Mouse (Mus musculus): Measurements from ENCODE around the gene Ulk4.

Gene Ulk4

GRCm38 (mm10) chr9:121107643-121108042 is 169.4 kb downstream of the Ulk4 start:
- DNase-seq (ENCODE audit: low spot score), result peak; percentile 16

DNA sequence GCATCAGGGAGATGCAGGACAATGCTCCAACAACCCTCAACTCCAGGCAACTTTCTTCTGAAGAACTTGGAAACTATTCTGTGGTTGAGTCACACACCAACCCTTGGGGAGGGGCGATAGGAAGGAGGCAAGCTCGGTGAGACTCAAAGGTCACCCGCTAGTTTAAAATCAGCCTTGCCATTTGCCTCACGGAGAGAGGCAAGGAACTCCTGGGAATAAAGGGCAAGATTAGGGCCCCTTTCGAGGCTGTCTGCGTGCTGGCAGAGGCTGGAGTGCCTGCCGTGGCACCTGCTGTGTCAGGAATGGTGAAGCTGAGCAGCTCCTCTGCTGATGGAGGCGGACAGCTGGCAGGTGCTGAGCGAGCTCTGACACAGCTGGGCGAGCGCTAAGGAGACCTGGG is 169.9 kb downstream of the Ulk4 start:
- no peak for DNase-seq (ENCODE audit: low spot score)

DNA sequence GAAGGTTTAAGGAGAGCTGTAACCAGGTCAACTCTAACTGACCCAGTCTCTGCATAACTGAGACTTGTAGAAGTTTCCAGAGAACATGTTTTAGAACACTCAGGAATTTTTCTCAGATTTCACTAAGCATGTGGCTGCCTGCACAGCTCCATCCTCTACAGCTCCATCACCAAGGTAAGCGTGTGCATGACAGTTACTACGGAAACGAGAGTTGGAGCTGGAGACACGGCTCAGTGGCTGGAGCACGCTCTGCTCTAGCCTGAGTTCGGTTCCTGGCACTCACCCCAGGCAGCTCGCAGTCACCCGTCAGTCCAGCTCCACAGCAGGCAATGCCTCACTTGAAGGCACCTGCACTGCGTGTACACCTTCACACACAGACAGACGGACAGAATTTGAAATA is 175.5 kb downstream of the Ulk4 start:
- no peak for DNase-seq (ENCODE audit: low spot score)

GRCm38 (mm10) chr9:121099453-121099852 is 177.5 kb downstream of the Ulk4 start:
- no peak for DNase-seq (ENCODE audit: low spot score)

DNA sequence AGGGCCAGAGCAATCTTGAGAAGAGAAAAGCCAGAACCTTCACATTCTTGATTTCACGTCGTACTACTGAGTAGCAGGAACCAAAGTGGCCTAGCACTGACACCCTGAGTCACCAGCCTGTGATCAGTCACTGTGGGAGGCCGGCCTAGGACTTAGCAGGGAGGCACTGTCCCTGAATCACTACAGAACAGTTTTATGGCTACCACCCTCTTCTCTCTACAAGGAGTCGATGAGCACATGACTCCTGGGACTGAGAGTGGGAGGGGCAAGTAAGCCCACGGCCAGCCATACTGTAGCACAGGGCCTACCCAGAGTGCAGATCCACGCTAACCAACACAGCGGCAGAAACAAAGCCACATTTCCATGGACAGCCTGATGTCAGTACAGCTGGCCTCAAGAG is 183.2 kb downstream of the Ulk4 start:
- DNase-seq (ENCODE audit: low spot score), result no peak

GRCm38 (mm10) chr9:121092568-121092967 is 184.4 kb downstream of the Ulk4 start:
- no peak for DNase-seq (ENCODE audit: low spot score)

GRCm38 (mm10) chr9:121091016-121091735 is 185.8 kb downstream of the Ulk4 start:
- DNase-seq (ENCODE audit: low spot score), result no peak

DNA sequence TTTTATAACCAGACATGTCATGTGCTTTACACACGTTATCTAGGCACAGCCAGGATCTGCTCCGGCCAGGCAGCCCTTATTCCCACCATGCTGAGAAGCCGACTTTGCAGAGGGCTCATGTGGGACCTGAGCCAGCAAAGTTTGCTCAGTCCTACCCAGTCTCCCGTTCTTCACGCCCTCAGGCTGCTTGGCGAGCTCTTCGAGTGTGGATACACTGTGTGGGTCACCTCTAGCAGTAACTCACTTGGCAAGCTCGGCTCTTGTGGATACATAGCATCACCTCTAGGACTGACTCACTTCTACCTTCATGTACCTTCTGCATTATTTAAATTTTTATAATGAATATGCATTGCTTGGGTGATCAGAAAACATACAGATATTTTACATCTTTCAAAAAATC is 189.3 kb downstream of the Ulk4 start:
- DNase-seq (ENCODE audit: low spot score), result no peak

GRCm38 (mm10) chr9:121084191-121084590 is 192.8 kb downstream of the Ulk4 start:
- no peak for DNase-seq (ENCODE audit: low spot score)

- no peak for DNase-seq (ENCODE audit: low spot score)
These were observed 196.2 kb downstream of the Ulk4 start for GRCm38 (mm10) chr9:121080834-121081233.

- DNase-seq (ENCODE audit: low spot score), result no peak
These were observed 196.6 kb downstream of the Ulk4 start for GRCm38 (mm10) chr9:121080413-121080812.

DNA sequence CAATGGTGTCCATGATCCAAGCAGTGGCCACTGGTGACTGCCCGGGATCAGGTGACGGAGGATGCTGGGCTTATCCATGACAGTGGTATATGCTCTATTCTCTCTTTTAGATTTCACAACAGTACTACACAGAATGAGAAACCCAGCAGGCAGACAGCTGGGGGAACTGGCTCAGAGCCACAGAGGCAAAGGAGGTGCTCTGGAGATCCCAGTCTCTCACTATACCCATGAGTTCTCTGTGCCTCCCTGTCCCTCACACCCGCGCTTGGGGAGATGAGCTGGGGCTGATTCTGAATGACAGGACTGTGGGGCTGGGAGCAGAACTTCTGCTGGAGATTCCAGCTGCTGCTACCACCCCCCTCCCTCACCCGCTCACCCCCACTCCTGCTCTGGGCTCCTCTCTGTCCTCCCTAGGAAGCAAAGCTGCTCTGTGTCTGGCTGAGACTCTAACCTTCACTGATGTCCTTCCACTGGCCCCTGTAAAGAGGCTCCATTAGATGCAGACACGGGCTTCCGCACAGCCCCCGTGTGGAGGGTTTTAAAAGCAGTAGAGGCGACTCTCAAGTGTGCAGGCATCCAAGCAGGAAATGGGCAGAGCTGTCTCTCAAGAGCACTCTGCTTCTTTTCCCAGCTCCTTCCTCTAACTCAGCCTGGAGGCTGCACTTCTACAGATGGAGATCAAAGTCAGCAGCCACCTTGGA is 197.5 kb downstream of the Ulk4 start:
- no peak for DNase-seq (ENCODE audit: low spot score)

DNA sequence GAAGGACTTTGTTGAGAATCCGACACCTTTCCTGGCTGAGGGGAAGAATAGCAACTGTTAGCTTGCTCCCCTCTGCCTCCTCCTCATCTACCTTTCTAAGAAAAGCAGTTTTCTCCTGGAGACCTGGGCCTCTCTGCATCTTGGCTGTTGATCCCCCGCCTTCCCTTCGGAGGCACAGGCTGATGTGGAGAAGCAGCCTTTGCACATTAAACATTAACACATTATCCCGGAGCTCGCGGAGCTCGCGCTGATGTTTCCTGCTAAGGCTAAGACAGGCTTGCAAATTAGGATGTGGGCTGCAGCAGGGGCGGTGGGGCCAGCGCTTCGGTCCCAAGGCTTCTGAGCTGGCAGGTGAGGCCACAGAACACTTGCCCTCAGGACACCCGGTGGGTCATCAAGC is 200.7 kb downstream of the Ulk4 start:
- DNase-seq (ENCODE audit: low spot score), result no peak

DNA sequence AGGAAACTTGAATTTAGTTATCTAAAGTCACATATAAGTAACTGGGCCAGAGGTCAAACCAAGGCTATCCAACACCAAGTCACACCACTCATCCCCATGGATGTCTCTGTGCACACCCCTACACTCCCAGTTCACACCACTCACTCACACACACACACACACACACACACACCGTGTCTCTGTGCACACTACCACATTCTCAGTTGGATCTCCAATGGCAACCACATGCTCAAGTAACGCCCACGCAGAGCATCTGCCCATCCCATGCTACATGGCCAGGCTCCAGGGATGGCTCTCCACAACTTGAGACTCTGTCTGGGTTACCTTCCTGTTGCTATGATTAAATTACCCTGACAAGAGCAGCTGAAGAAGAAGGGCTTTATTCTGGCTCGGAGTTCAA is 201.8 kb downstream of the Ulk4 start:
- no peak for DNase-seq (ENCODE audit: low spot score)

- no peak for DNase-seq (ENCODE audit: low spot score)
These were observed 202.3 kb downstream of the Ulk4 start for GRCm38 (mm10) chr9:121074726-121075125.

DNA sequence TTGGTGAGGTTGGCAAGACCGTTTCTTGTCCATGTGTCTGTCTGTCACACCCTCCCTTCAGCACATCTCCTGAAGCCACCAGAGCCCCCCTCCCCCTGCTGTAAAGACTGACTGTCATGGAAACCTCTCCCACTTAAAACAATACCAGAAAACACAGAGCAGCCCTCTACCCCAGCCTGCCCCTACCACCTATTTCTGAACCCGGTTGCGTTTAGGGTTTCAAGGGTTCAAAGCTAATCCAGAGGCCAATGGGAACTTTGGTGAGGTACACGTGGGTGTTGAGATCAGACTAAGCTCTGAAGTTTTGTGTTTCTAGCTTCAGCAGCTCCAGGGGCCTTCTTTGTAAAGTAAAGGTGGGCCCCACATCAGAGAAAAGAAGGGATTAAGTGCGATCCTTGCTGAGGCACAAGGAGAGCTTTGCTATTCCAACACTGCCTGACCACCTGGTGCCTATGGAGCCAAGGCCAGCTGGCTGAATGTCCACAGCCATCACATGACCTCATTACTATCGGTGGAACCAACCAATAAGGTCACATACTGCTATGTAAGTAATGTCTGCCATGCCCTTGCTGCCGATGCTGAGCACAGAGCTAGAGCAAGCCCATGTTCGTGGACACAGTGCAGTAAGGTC is 204.8 kb downstream of the Ulk4 start:
- DNase-seq (ENCODE audit: low spot score), result no peak

- no peak for DNase-seq (ENCODE audit: low spot score)
These were observed 205.4 kb downstream of the Ulk4 start for GRCm38 (mm10) chr9:121071461-121072126.

DNA sequence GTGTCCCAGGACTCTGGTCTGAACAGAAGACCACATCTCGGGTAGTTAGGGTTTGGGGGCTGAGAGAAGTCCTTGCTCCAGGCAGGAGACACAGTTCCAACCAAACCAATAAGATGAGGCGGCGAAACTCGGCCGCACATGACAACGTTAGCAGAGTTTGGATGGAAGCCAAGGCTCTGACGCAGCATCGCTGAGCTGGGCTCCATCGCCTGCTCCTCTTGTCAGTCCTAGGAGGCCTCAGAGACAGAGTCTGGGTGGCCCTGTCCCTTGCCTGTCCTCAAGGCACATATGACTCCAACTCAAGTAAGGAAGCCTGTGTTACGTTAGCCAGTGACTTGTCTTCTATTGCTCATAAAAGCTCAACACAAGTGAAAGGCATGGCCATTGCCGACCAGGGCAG is 205.9 kb downstream of the Ulk4 start:
- no peak for DNase-seq (ENCODE audit: low spot score)

- no peak for DNase-seq (ENCODE audit: low spot score)
These were observed 208.9 kb downstream of the Ulk4 start for GRCm38 (mm10) chr9:121068115-121068514.

- DNase-seq (ENCODE audit: low spot score), result no peak
These were observed 210.0 kb downstream of the Ulk4 start for GRCm38 (mm10) chr9:121067043-121067442.

GRCm38 (mm10) chr9:121065383-121065978 is 211.5 kb downstream of the Ulk4 start:
- no peak for DNase-seq (ENCODE audit: low spot score)

GRCm38 (mm10) chr9:121064606-121065355 is 212.2 kb downstream of the Ulk4 start:
- no peak for DNase-seq (ENCODE audit: low spot score)
